Mouse (Mus musculus) neural tube, embryonic 13.5 days (tissue): ENCODE measurements around the gene 1700067K01Rik. TPM values are rescaled to one million over a fixed set of nuclear protein-coding genes. Genes with fewer than 3 reads are reported as not detected.
"Not testable (repeated sequence)": the region's sequence is repeated elsewhere in the genome, so short reads cannot be mapped to it uniquely, and the experiment has no call there.

Source experiments
- ATAC-seq: fragments of 200-750 bp; cut with Nextera tagmentation; 2 replicates; pipeline ENCODE4 v1.8.0; 2017; ENCODE audit warnings: low read depth, mild to moderate bottlenecking, moderate TSS enrichment, moderate library complexity
- H3K27ac ChIP-seq: fragments of 300-500 bp; sonication (generic); replicated peaks from 2 replicates; pipeline ENCODE4 v1.5.1; 2015; ENCODE audit warnings: moderate library complexity, mild to moderate bottlenecking, inconsistent platforms
- H3K27me3 ChIP-seq: fragments of 300-500 bp; sonication (generic); 2 replicates; pipeline ENCODE4 v1.6.1; 2015; ENCODE audit warnings: mild to moderate bottlenecking, inconsistent platforms
- H3K36me3 ChIP-seq: fragments of 300-500 bp; sonication (generic); 2 replicates; pipeline ENCODE4 v1.6.1; 2015; ENCODE audit warnings: mild to moderate bottlenecking, inconsistent platforms
- H3K4me1 ChIP-seq: fragments of 300-500 bp; sonication (generic); replicated peaks from 2 replicates; pipeline ENCODE4 v1.6.1; 2015; ENCODE audit warnings: inconsistent platforms
- H3K4me2 ChIP-seq: fragments of 300-500 bp; sonication (generic); 2 replicates; pipeline ENCODE4 v1.6.1; 2015; ENCODE audit warnings: inconsistent platforms, mild to moderate bottlenecking, moderate library complexity
- H3K4me3 ChIP-seq: fragments of 300-500 bp; sonication (generic); 2 replicates; pipeline ENCODE4 v1.5.1; 2015; ENCODE audit warnings: mild to moderate bottlenecking, inconsistent platforms
- H3K9ac ChIP-seq: fragments of 300-500 bp; sonication (generic); 2 replicates; pipeline ENCODE4 v1.6.1; 2015; ENCODE audit warnings: moderate library complexity, mild to moderate bottlenecking, inconsistent platforms
- H3K9me3 ChIP-seq: fragments of 300-500 bp; sonication (generic); 2 replicates; pipeline ENCODE4 v1.6.1; 2016; ENCODE audit warnings: inconsistent platforms
- WGBS: fragments of 180-500 bp; shearing (Covaris S2); methylation state at CpG from one replicate; pipeline ENCODE4 v1.1.7; 2015; 5-methylcytosine and 5-hydroxymethylcytosine counted together
- polyA plus RNA-seq: library from polyadenylated mRNA; unstranded; fragments of >200 nt; fragmentation: Nextera tagmentation; extraction: Ambion mirVana; gene quantifications from 2 replicates; pipeline ENCODE4 v1.2.1, GENCODE M21; 2015

1700067K01Rik gene
- polyA plus RNA-seq, 1 experiment from 2014 or later, result 0.87 TPM

- WGBS, result 3% methylated on average over 37 of the region's 37 CpGs
- Histone ChIP-seq H3K4me1 (peaks cover 48% of the 10 kb centered on the region), H3K36me3 (peaks cover 7% of the 10 kb centered on the region; the same call in 1 of the 2 replicates), H3K9me3 (no peaks in the 10 kb centered on the region), H3K27me3 (no peaks in the 10 kb centered on the region), H3K27ac (peak overlapping the region; percentile 84), H3K9ac (peak overlapping the region; percentile 94), H3K4me2 (peak overlapping the region; percentile 97), H3K4me3 (peak overlapping the region; percentile 95)
- ATAC-seq, result peak; percentile 47
These were observed 27.9 kb upstream of the 1700067K01Rik start for GRCm38 (mm10) chr8:83973161-83974031.

DNA sequence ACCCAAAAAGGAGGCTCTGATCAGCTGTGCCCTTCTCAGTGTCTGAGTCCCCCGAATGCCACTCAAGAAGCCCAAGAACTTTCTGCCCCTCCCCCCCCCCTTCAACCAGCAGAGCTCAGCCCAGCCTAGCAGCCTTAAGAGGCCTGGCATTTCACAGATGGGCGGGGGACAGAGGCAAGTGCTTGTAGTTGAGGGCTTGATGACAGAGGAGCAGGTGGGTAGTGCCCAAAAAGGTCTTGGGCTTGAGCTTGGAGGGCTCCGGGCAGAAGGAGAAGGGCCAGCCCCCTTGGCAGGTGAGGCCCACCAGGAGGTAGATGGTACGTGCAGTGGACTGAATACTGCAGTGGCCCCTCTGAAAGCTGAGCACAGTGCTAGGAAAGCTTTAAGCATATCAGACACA lies 26.8 kb upstream of the 1700067K01Rik start:
- peaks cover 58% of the 10 kb centered on the region for H3K4me1 ChIP-seq
- no peaks in the 10 kb centered on the region for H3K9me3 ChIP-seq
- H3K4me3 ChIP-seq, result peak overlapping the region; percentile 95
- no peak for ATAC-seq
- peak overlapping the region; percentile 94; the same call in 1 of the 2 replicates for H3K9ac ChIP-seq
- H3K27me3 ChIP-seq, result no peaks in the 10 kb centered on the region
- WGBS, result 84% methylated on average over 4 of the region's 4 CpGs
- H3K4me2 ChIP-seq, result peak overlapping the region; percentile 97
- H3K36me3 ChIP-seq, result 0 out of 2 replicates have a peak, but pooled peaks cover 1% of the 10 kb centered on the region
- no peak overlapping the region for H3K27ac ChIP-seq

DNA sequence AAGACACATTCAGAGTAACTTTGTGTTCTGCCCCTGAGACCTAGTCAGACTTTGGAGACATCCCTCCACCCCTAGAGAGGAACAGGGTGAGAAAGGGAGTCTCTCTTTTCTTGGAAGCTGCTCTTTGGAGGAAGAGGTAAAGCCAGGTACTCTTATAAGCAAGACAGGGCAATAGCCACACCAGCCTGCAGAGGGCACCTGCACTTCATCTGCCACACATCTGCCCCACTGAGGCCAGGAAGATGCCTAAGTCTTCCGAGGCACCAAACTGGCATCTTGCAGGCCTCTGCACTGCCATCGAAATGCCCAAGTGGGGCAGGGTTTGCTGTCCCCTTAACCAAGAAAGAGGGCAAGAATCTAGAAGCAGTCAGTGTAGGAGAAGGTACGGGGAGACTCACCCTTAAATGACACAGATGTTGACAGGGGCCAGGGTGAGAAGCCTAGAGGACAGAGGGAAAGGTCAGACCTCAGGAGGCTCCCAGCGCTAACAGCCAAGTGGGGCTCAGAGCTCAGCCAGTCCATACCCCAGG lies 25.1 kb upstream of the 1700067K01Rik start:
- Histone ChIP-seq H3K4me1 (peaks cover 68% of the 10 kb centered on the region), H3K27ac (no peak overlapping the region), H3K27me3 (no peaks in the 10 kb centered on the region), H3K4me2 (no peak overlapping the region), H3K9me3 (no peaks in the 10 kb centered on the region), H3K4me3 (no peak overlapping the region), H3K9ac (no peak overlapping the region), H3K36me3 (peaks cover 16% of the 10 kb centered on the region)
- 90% methylated on average over 4 of the region's 4 CpGs for WGBS
- ATAC-seq, result no peak

- WGBS, result 85% methylated on average over 5 of the region's 5 CpGs
- H3K27me3 ChIP-seq, result no peaks in the 10 kb centered on the region
- no peaks in the 10 kb centered on the region for H3K9me3 ChIP-seq
- no peak for ATAC-seq
- H3K9ac ChIP-seq, result 0 out of 2 replicates have a peak overlapping the region, but pooled peaks have one; percentile 12
- H3K4me1 ChIP-seq, result peaks cover 62% of the 10 kb centered on the region
- peaks cover 23% of the 10 kb centered on the region for H3K36me3 ChIP-seq
- H3K4me2 ChIP-seq, result no peak overlapping the region
- no peak overlapping the region for H3K27ac ChIP-seq
- H3K4me3 ChIP-seq, result no peak overlapping the region
These were observed 24.4 kb upstream of the 1700067K01Rik start for GRCm38 (mm10) chr8:83976779-83977350.

- ATAC-seq, result no peak
- 0 out of 2 replicates have a peak overlapping the region, but pooled peaks have one; percentile 23 for H3K27ac ChIP-seq
- H3K4me3 ChIP-seq, result no peak overlapping the region
- H3K9me3 ChIP-seq, result no peaks in the 10 kb centered on the region
- H3K4me2 ChIP-seq, result no peak overlapping the region
- H3K9ac ChIP-seq, result 0 out of 2 replicates have a peak overlapping the region, but pooled peaks have one; percentile 12
- H3K4me1 ChIP-seq, result peaks cover 59% of the 10 kb centered on the region
- H3K27me3 ChIP-seq, result no peaks in the 10 kb centered on the region
- peaks cover 31% of the 10 kb centered on the region for H3K36me3 ChIP-seq
- 71% methylated on average over 6 of the region's 6 CpGs for WGBS
These were observed 23.7 kb upstream of the 1700067K01Rik start for GRCm38 (mm10) chr8:83977646-83978045.

DNA sequence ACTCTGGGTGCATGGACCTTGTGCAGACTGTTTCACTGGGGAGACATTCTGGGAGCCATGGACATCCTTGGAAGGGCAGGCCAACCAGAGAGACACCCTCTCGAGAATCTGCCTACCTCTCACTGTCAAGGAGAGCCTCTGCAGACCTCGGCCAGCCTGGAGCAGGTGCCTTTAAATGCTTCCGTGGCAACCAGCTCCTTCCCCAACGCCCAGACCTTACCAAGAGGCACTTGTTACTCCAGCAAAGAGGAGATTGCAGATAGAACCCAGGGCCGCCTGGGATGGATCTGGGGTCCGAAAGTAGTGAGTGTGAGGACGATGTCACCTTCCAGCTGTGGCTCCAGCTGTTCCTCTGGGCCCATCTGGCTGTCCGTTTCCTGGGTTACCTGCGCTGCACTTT lies 23.1 kb upstream of the 1700067K01Rik start:
- 75% methylated on average over 9 of the region's 9 CpGs for WGBS

GRCm38 (mm10) chr8:83980250-83980649 lies 21.1 kb upstream of the 1700067K01Rik start:
- Histone ChIP-seq H3K27me3 (no peaks in the 10 kb centered on the region), H3K4me2 (no peak overlapping the region), H3K9ac (no peak overlapping the region), H3K27ac (no peak overlapping the region), H3K4me3 (no peak overlapping the region), H3K9me3 (no peaks in the 10 kb centered on the region), H3K36me3 (peaks cover 54% of the 10 kb centered on the region), H3K4me1 (peaks cover 42% of the 10 kb centered on the region)
- peak; percentile 54; the same call in 1 of the 2 replicates for ATAC-seq
- 86% methylated on average over 1 of the region's 1 CpGs for WGBS

More for the DNA sequence above, 23.1 kb upstream of the 1700067K01Rik start:
- H3K4me1 ChIP-seq, result peaks cover 59% of the 10 kb centered on the region
- ATAC-seq, result no peak
- H3K9ac ChIP-seq, result 0 out of 2 replicates have a peak overlapping the region, but pooled peaks have one; percentile 34
- H3K36me3 ChIP-seq, result peaks cover 36% of the 10 kb centered on the region
- no peaks in the 10 kb centered on the region for H3K9me3 ChIP-seq
- H3K27ac ChIP-seq, result no peak overlapping the region
- H3K4me3 ChIP-seq, result no peak overlapping the region
- H3K4me2 ChIP-seq, result no peak overlapping the region
- no peaks in the 10 kb centered on the region for H3K27me3 ChIP-seq

DNA sequence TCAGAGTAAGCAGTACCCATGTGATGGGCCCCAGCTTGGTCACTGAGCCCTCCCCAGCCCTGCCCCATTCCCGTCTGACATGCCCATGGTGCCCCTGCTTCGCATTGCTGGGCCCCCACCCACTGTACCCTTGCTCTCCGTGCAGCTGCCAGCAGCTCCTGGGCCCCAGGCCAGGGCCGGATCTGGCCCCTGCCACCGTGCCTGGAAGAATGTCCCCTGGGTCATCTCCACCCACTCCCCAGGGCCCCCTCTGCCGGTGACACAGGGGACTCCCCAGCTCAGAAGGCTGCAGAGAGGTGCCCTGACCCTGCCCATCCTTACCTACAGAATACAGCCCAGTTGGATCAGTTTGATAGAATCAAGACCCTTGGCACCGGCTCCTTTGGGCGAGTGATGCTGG lies 20.5 kb upstream of the 1700067K01Rik start:
- Histone ChIP-seq H3K4me2 (no peak overlapping the region), H3K36me3 (peaks cover 60% of the 10 kb centered on the region), H3K4me3 (no peak overlapping the region), H3K27ac (no peak overlapping the region), H3K9ac (no peak overlapping the region), H3K27me3 (no peaks in the 10 kb centered on the region), H3K9me3 (no peaks in the 10 kb centered on the region), H3K4me1 (peaks cover 42% of the 10 kb centered on the region)
- WGBS, result 80% methylated on average over 8 of the region's 8 CpGs
- no peak for ATAC-seq

DNA sequence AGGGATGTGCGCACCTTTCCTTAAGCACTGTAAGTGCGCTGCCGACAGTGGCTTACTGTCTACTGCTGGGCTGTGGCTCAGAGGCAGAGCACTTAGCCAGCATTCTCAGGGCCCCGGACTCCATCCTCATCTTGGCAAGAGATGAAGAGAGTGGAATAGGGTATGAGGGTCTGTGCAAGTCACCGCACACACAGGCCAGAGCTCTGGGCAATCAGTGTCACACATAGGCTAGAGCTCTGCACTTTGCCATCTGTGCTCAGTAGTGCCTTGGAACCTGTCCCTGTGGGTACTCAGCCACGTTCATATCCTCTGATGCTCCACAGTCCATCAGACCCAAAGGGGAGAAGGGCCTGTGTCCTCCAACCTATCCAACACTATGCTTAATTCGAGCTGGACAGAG lies 19.8 kb upstream of the 1700067K01Rik start:
- Histone ChIP-seq H3K4me1 (peaks cover 39% of the 10 kb centered on the region), H3K36me3 (peaks cover 67% of the 10 kb centered on the region)

DNA sequence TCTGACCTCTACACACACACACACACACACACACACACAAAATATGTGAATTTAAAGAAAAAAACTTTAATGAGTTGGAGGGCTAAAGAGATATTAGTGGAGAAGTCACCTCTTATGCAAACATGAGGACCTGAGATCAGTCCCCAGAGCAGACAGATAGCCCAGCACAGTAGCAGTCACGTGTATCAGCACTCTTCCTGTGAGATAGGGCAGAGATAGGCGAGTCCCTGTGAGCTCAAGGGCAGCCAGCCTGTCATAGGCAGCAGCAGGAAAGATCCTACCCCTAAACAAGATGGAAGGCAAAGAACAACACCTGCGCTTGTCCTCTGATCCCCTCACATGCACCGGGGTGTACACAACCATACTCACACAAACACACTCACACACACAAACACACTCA lies 18.9 kb upstream of the 1700067K01Rik start:
- H3K36me3 ChIP-seq, result peaks cover 76% of the 10 kb centered on the region
- no peak overlapping the region for H3K4me2 ChIP-seq
- no peaks in the 10 kb centered on the region for H3K27me3 ChIP-seq
- H3K4me1 ChIP-seq, result peaks cover 29% of the 10 kb centered on the region
- no peak for ATAC-seq
- H3K4me3 ChIP-seq, result no peak overlapping the region
- no peaks in the 10 kb centered on the region for H3K9me3 ChIP-seq
- no peak overlapping the region for H3K27ac ChIP-seq
- no peak overlapping the region for H3K9ac ChIP-seq
- 89% methylated on average over 4 of the region's 4 CpGs for WGBS

More for the DNA sequence above, 19.8 kb upstream of the 1700067K01Rik start:
- H3K27ac ChIP-seq, result no peak overlapping the region
- no peak overlapping the region for H3K4me2 ChIP-seq
- H3K9me3 ChIP-seq, result no peaks in the 10 kb centered on the region
- WGBS, result 96% methylated on average over 7 of the region's 7 CpGs
- H3K27me3 ChIP-seq, result no peaks in the 10 kb centered on the region
- no peak for ATAC-seq
- no peak overlapping the region for H3K4me3 ChIP-seq
- H3K9ac ChIP-seq, result no peak overlapping the region

DNA sequence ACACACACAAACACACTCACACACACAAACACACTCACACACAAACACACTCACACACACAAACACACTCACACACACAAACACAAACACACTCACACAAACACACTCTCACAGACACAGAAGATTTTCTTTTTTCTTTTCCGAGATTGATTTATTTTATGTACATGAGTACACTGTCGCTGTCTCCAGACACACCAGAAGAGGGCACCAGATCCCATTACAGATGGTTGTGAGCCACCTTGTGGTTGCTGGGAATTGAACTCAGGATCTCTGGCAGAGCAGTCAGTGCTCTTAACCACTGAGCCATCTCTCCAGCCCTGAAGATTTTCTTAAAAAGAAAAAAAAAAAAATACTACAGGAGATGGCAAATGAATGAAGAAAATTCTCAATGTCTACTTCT lies 18.1 kb upstream of the 1700067K01Rik start:
- ATAC-seq, H3K27ac ChIP-seq, H3K4me3 ChIP-seq, H3K27me3 ChIP-seq, H3K4me2 ChIP-seq, H3K9me3 ChIP-seq, H3K9ac ChIP-seq: not testable (repeated sequence)
- Histone ChIP-seq H3K36me3 (peaks cover 84% of the 10 kb centered on the region), H3K4me1 (peaks cover 22% of the 10 kb centered on the region)
- 98% methylated on average over 2 of the region's 2 CpGs for WGBS

GRCm38 (mm10) chr8:83989243-83989642 lies 12.1 kb upstream of the 1700067K01Rik start:
- Histone ChIP-seq H3K4me1 (no peaks in the 10 kb centered on the region), H3K9me3 (no peaks in the 10 kb centered on the region), H3K4me2 (no peak overlapping the region), H3K4me3 (no peak overlapping the region), H3K36me3 (peaks cover 90% of the 10 kb centered on the region), H3K9ac (no peak overlapping the region), H3K27me3 (no peaks in the 10 kb centered on the region), H3K27ac (no peak overlapping the region)
- 92% methylated on average over 7 of the region's 7 CpGs for WGBS
- no peak for ATAC-seq
